Mouse (Mus musculus) kidney, postnatal 14 days (tissue): ENCODE results near the gene Gm12184.
A peak's percentile ranks its signal among the peaks of the same experiment; 100 is the strongest.
"Not testable (repeated sequence)": the region's sequence is repeated elsewhere in the genome, so short reads cannot be mapped to it uniquely, and the experiment has no call there.

ENCODE experiments used
- DNase-seq: peaks from one replicate; pipeline ENCODE4 v3.0.0; 2022; ENCODE audit warnings: mixed read lengths

Gm12184 gene

DNA sequence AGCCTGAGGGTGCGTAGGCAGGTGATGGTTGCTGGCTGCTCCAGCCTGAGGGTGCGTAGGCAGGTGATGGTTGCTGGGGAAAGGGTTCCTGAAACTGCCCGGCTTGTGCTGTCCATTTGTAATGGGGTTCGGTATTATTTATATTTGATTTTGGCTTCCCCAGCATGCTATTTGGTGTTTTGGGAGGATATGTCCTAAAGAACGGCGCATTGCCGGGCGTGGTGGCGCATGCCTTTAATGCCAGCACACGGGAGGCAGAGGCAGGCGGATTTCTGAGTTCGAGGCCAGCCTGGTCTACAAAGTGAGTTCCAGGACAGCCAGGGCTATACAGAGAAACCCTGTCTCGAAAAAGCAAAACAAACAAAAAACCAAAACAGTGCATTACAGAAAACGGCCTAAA lies 5.2 kb downstream of the Gm12184 start:
- not testable (repeated sequence) for DNase-seq

- DNase-seq: no peak
These were observed 6.2 kb downstream of the Gm12184 start for GRCm38 (mm10) chr11:48820308-48820674.

DNA sequence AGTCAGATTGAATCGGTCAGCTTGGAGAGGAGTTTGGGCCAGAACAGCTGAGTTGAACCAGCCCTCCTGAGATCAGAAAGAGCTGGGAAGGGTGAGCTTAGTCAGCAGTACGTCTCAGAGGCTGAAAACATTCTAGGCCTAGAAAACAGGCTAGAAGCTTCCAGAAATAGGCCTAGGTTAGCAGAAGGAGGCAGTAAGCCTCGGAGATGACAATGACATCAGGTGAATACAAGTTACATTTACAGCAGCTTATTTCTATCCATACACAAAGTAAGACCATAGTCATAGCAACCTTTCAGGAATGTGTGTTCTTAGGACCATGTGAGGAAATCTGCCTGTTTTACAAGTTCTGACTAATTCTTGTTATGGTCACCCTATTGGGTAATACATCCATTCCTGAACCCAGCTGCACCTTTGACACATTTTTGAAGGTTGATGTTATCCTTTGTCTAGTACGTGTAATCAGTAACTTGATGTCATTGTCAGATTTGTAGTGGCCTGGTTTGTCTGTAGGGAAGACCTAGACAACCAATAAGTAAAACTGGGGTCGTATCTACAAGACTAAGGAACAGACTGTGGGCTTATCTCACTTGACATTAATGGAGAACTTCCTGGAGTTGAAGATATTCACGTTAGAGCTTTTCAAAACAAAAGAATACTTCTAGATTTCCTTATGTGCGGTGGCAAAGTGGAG lies 6.7 kb downstream of the Gm12184 start:
- DNase-seq: no peak

DNA sequence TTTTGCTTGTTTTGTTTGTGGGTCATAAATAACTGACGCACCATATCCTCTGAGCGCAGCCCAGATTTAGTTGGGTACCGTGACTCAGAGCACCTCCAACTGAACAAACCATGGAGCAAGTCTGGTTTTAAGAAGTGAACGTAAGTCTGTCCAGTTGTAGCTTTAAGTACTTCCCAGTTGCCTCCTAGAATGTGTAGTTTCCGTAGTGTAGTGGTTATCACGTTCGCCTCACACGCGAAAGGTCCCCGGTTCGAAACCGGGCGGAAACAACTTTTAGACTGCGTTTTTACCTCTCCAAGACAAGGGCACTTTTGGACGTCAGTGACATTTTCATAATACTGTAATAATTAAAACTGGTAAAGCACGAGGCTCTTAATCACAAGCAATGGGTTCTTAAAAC lies 8.1 kb downstream of the Gm12184 start:
- DNase-seq: peak; percentile 91

DNA sequence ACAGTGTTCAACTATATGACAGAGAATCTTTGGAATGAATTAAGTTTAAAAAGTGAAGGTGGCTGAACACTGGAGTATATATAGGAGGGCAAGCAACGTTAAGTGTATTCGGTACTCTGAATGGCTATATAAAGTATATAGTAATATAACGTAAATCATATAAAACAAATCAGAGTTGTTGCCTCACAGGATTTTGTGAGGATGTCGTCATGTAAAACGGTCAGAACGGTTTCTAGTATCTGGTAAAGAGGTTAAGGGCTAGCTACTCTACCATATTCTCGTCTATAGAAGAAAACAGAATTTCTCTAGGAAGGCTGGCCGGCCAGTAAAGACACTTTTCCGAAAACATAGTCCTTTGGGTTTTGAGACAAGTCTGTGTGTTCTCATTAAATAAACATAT lies 8.7 kb downstream of the Gm12184 start:
- DNase-seq: no peak

GRCm38 (mm10) chr11:48816800-48817665 lies 9.4 kb downstream of the Gm12184 start, which contains the start of gene Trim41:
Gene Trim41, minus strand, starts transcription at chr11:48817353.
- DNase-seq: peak; percentile 99

GRCm38 (mm10) chr11:48816281-48816781 lies 10.1 kb downstream of the Gm12184 start:
- DNase-seq: peak; percentile 51

GRCm38 (mm10) chr11:48815851-48816250 lies 10.6 kb downstream of the Gm12184 start:
- no peak for DNase-seq

DNA sequence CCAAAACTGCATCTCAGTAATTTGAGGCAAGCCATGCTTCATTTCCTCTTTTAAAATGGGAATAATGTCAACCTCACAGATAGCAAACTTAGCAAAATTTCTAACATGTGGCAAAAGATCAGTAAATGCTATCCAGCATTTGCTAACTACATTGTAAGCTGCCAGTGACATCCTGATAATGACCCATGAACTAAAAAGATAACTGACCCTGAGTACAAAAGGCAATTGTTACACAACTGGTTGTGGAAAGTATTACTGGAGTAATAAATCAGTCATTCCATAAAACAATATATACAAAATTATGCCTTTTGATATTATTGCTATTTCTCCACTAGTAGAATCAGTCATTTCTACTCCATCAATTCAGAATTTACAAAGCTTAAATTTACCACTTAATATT lies 12.7 kb downstream of the Gm12184 start:
- no peak for DNase-seq

DNA sequence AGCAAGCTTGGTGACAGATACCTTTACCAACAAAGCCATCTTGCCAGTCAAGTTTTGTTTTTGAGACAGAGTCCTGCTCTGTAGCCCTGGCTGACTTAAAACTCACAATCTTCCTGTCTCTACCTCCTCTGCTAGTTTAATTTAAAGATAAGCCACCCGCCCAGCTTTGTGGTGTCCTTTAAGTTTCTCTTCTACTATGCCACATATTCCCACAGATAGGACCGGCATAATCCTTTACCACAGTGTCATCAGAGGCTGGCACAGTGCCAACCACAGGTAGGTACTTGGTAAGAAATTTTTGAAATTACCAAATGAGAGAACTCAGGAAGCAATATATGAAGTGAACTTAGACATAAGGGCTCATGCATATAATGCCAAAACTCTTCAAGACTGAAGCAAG lies 16.3 kb downstream of the Gm12184 start:
- DNase-seq: no peak

- no peak for DNase-seq
These were observed 17.0 kb downstream of the Gm12184 start for GRCm38 (mm10) chr11:48809434-48809830.

DNA sequence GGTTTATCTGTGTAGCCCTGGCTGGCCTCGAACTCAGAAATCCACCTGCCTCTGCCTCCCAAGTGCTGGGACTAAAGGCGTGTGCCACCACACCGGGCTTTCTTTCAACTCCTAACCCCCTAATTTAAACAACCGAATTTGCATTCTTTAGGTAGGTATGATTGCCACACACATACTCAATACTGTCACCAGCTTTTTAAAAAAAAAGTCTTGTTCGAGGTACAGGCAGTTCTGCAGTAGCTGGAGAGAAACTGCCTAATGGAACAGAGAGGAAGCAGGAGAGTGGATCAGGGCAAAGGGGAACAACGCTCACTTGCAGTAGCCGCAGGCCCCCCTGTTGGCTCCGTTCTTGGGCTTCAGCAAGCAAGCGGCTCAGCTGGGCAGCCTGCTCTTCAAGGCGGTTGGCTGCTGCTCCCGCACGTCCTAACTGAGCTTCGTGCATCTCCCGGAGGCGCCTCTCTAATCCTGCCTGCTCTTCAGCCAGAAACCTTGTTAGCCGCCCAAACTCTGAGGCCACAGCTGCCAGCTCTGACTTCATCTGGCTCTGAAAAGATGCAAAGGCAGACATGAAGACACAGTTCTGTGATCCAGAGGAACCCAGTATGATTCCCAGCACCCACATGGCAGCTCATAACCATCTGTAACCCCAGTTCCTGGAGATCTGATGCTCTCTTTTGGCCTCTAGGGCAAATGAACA lies 17.6 kb downstream of the Gm12184 start:
- no peak for DNase-seq

- DNase-seq: no peak
These were observed 18.2 kb downstream of the Gm12184 start for GRCm38 (mm10) chr11:48808304-48808646.

- DNase-seq: no peak
These were observed 18.7 kb downstream of the Gm12184 start for GRCm38 (mm10) chr11:48807563-48808303.

GRCm38 (mm10) chr11:48806856-48807562 lies 19.4 kb downstream of the Gm12184 start:
- no peak for DNase-seq

GRCm38 (mm10) chr11:48804922-48805321 lies 21.5 kb downstream of the Gm12184 start:
- no peak for DNase-seq

DNA sequence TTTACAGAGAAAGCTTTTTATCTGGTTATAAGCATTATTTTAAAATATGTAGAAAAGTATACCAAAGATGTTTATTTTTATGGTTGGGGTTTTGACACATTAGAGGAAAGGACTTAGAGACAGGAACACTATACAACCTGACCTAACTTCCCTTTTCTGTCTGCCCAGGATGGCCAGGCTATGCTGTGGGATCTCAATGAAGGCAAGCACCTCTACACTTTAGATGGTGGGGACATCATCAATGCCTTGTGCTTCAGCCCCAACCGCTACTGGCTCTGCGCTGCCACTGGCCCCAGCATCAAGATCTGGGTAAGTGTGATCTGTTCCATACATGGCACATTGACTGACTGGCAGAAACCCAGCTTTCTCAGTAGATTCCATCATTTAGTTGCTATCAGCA lies 22.5 kb downstream of the Gm12184 start:
- DNase-seq: no peak

DNA sequence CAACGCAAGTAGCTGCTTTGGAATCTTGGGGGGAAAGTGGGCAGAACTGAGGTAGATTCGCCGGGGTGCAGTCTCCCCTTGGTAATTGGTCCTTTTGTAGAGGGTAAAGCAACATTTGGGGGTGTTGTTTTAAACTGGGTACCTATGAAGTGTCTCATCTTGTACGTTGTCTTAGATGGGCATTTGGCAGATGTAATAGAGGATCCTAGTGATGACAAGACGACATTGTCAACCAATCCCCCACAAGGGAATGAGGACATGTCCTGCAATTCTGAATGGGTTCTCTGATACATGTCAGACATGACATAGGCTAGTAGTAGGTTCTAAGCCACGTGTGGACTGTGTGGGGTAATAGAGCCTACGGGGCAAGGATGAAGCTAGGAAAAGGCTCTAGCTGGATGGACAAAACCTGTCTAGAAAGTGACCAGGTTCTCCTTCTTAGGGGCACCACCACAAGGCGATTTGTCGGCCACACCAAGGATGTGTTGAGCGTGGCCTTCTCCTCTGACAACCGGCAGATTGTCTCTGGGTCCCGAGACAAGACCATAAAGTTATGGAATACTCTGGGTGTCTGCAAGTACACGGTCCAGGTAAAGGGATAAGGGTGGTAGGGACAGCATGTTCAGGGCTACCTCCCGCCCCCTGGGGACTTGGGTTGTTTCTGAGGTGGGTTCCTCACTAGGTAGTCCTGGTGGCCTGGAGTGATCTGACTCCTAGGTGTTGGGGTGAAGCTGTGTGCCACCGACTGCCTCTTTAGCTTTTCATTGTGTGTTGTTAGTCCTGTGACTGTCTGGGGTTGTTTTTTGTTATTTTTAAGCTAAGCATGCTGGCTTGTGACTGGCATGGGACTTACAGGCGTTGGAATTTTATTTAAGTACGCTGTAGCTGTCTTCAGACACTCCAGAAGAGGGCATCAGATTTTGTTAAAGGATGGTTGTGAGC lies 24.4 kb downstream of the Gm12184 start:
- DNase-seq: no peak

GRCm38 (mm10) chr11:48799921-48800701 lies 26.3 kb downstream of the Gm12184 start, which contains the start of gene Rack1:
Gene Rack1, plus strand, starts transcription at chr11:48800332.
- peak; percentile 93 for DNase-seq
